Mouse (Mus musculus) testis, adult 2 months (tissue): ENCODE results near the gene Kcnip4. TPM values are rescaled to one million over a fixed set of nuclear protein-coding genes. Genes with fewer than 3 reads are reported as not detected.

Experiments
- H3K27ac ChIP-seq: fragments of 200-500 bp; 2 replicates; pipeline ENCODE4 v1.5.1; 2012; ENCODE audit warnings: low read depth, low read length; ENCODE audit not compliant: control insufficient read depth, insufficient read depth
- H3K27me3 ChIP-seq: fragments of 200-500 bp; 2 replicates; pipeline ENCODE4 v1.6.1; 2012; ENCODE audit warnings: mild to moderate bottlenecking, low read length, moderate library complexity; ENCODE audit not compliant: control insufficient read depth, insufficient read depth
- H3K36me3 ChIP-seq: fragments of 200-500 bp; 2 replicates; pipeline ENCODE4 v1.6.1; 2012; ENCODE audit warnings: mild to moderate bottlenecking, low read length; ENCODE audit not compliant: control insufficient read depth, insufficient read depth
- H3K4me1 ChIP-seq: fragments of 200-500 bp; 2 replicates; pipeline ENCODE4 v1.6.1; 2012; ENCODE audit warnings: low read length; ENCODE audit not compliant: control insufficient read depth, insufficient read depth
- H3K4me3 ChIP-seq: fragments of 200-500 bp; 2 replicates; pipeline ENCODE4 v1.5.1; 2012; ENCODE audit warnings: low read depth, mild to moderate bottlenecking, low read length, moderate library complexity, mixed read lengths; ENCODE audit not compliant: control insufficient read depth
- CTCF ChIP-seq: fragments of 200-500 bp; IDR thresholded peaks from 2 replicates; pipeline ENCODE4 v1.5.1; 2012; ENCODE audit warnings: low read depth, mild to moderate bottlenecking, inconsistent platforms, low read length, moderate library complexity; ENCODE audit not compliant: control insufficient read depth, insufficient read depth, insufficient replicate concordance
- POLR2A ChIP-seq: fragments of 200-500 bp; IDR thresholded peaks from 2 replicates; pipeline ENCODE4 v1.6.1; 2012; ENCODE audit warnings: low read depth, mild to moderate bottlenecking, inconsistent platforms, low read length, moderate library complexity; ENCODE audit not compliant: control insufficient read depth
- polyA plus RNA-seq: library from polyadenylated mRNA; depleted of rRNA; stranded (reverse); fragments of >200 nt; gene quantifications from 2 replicates; pipeline ENCODE4 v1.2.3, GENCODE M21; 2012

The Kcnip4 gene
- polyA plus RNA-seq, 1 experiment: 2.2 TPM

DNA sequence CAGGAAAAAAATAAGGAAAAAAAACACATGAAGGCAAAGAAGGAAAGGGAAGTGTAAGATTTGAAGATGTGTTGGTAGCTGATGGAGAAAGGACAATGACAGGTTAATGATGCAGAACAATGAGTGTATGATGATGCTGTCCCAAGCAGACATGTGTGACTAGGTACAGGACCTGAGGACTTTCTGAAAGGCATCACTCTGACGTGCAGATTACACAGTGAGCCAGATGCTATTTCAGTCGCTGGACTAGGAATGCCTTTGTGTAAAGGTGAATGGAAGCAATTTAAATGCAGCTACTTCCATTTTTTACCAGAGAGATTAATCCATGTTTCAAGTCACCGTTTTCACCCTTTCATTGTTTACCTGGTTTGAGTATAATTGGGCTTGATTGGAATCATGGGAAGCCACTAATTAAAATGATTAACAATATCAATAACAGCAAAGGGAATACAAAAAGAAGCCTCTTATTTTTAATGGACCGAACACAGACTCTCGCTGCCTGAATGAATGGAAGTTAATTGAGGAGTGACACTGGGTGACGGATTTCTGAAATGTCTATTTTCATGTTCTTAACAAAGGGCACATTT is 483.4 kb downstream of the Kcnip4 start:
- Histone ChIP-seq H3K4me3 (no peak overlapping the region), H3K27me3 (no peaks in the 10 kb centered on the region), H3K36me3 (no peaks in the 10 kb centered on the region), H3K4me1 (no peaks in the 10 kb centered on the region), H3K27ac (no peak overlapping the region)
- TF ChIP-seq POLR2A (no peak), CTCF (no peak)

GRCm38 (mm10) chr5:48997359-48997758 is 527.3 kb downstream of the Kcnip4 start:
- TF ChIP-seq CTCF (no peak), POLR2A (no peak)
- H3K36me3 ChIP-seq: no peaks in the 10 kb centered on the region
- H3K27ac ChIP-seq: no peak overlapping the region
- no peaks in the 10 kb centered on the region for H3K27me3 ChIP-seq
- H3K4me3 ChIP-seq: no peak overlapping the region
- H3K4me1 ChIP-seq: no peaks in the 10 kb centered on the region

- Histone ChIP-seq H3K4me1 (no peaks in the 10 kb centered on the region), H3K36me3 (no peaks in the 10 kb centered on the region), H3K4me3 (no peak overlapping the region), H3K27ac (no peak overlapping the region), H3K27me3 (no peaks in the 10 kb centered on the region)
- TF ChIP-seq CTCF (no peak), POLR2A (no peak)
These were observed 535.5 kb downstream of the Kcnip4 start for GRCm38 (mm10) chr5:48989145-48989659.

GRCm38 (mm10) chr5:48942378-48943088 is 582.2 kb downstream of the Kcnip4 start:
- no peak overlapping the region for H3K4me3 ChIP-seq
- TF ChIP-seq CTCF (no peak), POLR2A (no peak)

DNA sequence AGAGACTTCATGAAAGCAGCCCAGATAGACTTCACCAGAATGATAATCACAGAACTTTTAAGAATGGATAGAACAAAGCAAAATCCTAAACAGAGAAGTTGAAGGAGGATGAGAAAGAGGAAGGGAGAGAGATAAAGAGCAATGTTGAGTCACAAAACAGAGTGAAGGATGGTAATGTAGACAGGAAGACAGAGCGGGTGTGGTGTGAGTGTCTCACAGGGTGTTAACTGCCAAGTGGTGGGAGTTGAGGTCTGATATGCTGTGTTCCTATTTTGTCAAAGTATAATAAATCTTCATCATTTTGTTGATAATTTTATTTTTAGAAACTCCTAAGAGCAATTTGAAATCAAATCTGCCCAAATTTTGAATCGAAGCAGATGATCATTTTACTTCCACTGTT is 592.8 kb downstream of the Kcnip4 start:
- Histone ChIP-seq H3K27me3 (no peaks in the 10 kb centered on the region), H3K4me1 (no peaks in the 10 kb centered on the region), H3K27ac (no peak overlapping the region), H3K4me3 (no peak overlapping the region), H3K36me3 (no peaks in the 10 kb centered on the region)
- TF ChIP-seq CTCF (no peak), POLR2A (no peak)

More at GRCm38 (mm10) chr5:48942378-48943088, 582.2 kb downstream of the Kcnip4 start:
- Histone ChIP-seq H3K36me3 (no peaks in the 10 kb centered on the region), H3K27ac (no peak overlapping the region), H3K4me1 (no peaks in the 10 kb centered on the region), H3K27me3 (no peaks in the 10 kb centered on the region)

- TF ChIP-seq POLR2A (no peak), CTCF (no peak)
- Histone ChIP-seq H3K36me3 (no peaks in the 10 kb centered on the region), H3K27me3 (no peaks in the 10 kb centered on the region), H3K4me1 (no peaks in the 10 kb centered on the region), H3K4me3 (peak overlapping the region; percentile 7; the same call in 1 of the 2 replicates), H3K27ac (no peak overlapping the region)
These were observed 634.5 kb downstream of the Kcnip4 start for GRCm38 (mm10) chr5:48890216-48890615.

GRCm38 (mm10) chr5:48889395-48890194 is 635.1 kb downstream of the Kcnip4 start:
- peak overlapping the region; percentile 7 for H3K4me3 ChIP-seq
- TF ChIP-seq CTCF (no peak), POLR2A (no peak)

More at GRCm38 (mm10) chr5:48889395-48890194, 635.1 kb downstream of the Kcnip4 start:
- no peaks in the 10 kb centered on the region for H3K36me3 ChIP-seq
- no peaks in the 10 kb centered on the region for H3K27me3 ChIP-seq
- H3K4me1 ChIP-seq: no peaks in the 10 kb centered on the region
- H3K27ac ChIP-seq: no peak overlapping the region
